Mouse (Mus musculus): ENCODE results near the gene Gli2. TPM values are rescaled to one million over a fixed set of nuclear protein-coding genes. Genes with fewer than 3 reads are reported as not detected.

The Gli2 gene
- polyA plus RNA-seq, 1 experiment: 4.6 TPM

GRCm38 (mm10) chr1:118799322-118800116 lies 253.9 kb downstream of the Gli2 start:
- no peak for DNase-seq (ENCODE audit: low spot score)

GRCm38 (mm10) chr1:118795415-118796167 lies 257.8 kb downstream of the Gli2 start:
- DNase-seq (ENCODE audit: low spot score): no peak

- DNase-seq (ENCODE audit: low spot score): no peak
These were observed 263.5 kb downstream of the Gli2 start for GRCm38 (mm10) chr1:118789871-118790270.

GRCm38 (mm10) chr1:118789468-118789867 lies 264.0 kb downstream of the Gli2 start:
- no peak for DNase-seq (ENCODE audit: low spot score)

GRCm38 (mm10) chr1:118788813-118789212 lies 264.6 kb downstream of the Gli2 start:
- no peak for DNase-seq (ENCODE audit: low spot score)

- no peak for DNase-seq (ENCODE audit: low spot score)
These were observed 265.9 kb downstream of the Gli2 start for GRCm38 (mm10) chr1:118787486-118787885.

All from urinary bladder, adult 2 months (tissue).